Mouse (Mus musculus) heart, postnatal 25 days (tissue): ENCODE data around the gene Btnl6. TPM values are rescaled to one million over a fixed set of nuclear protein-coding genes. Genes with fewer than 3 reads are reported as not detected.
"Not testable (repeated sequence)": the region's sequence is repeated elsewhere in the genome, so short reads cannot be mapped to it uniquely, and the experiment has no call there.

Source experiments
- DNase-seq: peaks from one replicate; pipeline ENCODE4 v3.0.0; 2022; ENCODE audit warnings: low spot score
- intact Hi-C: fragments of 180-260 bp; cut with DNase I; formaldehyde crosslinking; loops from one replicate; pipeline ENCODE4 v1.15.1; 2025
- total RNA-seq, 2 experiments: library from RNA; stranded (reverse); gene quantifications; 2 replicates each; pipeline ENCODE4 v1.2.3; 2021

The Btnl6 gene
- not detected for total RNA-seq

DNA sequence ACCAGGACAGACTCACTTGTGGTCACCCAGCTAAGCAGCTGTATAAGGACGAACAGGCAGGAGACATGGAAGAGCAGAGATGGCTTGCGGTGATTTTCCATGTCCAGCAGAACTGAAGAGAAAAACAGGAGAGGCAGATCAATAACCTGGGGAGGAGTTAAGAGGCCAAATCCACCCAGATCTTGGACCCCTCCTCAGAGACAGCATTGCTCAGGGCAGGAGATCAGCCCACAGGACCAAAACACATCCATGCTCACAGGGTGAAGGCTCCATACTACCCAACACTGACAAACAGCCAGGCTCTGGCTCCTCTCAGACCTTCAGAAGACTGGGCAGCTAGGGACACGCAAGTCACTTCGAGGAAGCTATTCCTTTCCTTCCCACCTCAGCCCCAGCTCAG, at the start of gene Btnl6:
Gene Btnl6, minus strand, starts transcription at position 101 of the 400 bp plus-strand sequence.
- intact Hi-C loops, result no loop called here
- no peak for DNase-seq

DNA sequence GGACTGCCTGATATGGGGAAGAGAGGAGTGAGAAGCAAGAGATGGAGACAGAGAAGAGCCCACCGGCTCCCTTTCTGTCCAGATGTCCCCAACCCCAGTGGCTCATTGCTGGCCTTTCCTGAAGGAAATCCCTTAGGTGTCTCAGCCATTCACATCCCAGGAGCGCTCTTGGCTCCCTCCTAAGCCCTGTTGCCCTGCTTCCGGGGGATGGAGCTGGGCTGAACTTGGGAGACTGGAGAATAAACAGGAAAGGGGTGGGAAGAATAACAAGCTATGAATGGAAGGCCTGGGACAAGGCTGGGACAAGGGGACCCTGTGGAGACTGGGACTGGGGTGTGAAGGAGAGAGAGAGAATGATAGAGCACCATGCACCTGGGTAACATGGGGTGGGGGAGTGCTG, 47.6 kb upstream of the Btnl6 start:
- DNase-seq, result peak; percentile 71
- intact Hi-C loops, result no loop called here

DNA sequence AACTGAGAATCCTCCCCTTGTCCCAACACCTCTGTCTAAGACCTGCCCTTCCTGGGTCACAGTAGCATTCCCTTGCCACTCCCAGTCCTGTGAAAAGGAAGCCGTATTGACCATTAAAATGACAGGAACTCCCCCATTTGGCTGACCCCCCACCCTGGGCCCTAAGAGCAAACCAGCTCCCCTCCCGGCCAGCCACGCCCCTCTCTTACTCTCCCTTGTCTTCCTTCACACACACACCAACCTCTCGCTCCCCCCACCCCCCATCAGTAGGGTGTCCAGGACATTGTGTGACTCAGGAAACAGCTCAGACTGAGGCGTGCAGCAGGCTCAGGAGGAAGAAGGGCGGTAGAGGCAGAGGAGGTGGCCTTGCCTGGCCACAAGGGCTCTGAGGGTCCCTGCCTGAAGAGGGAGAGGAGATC, 46.9 kb upstream of the Btnl6 start, which contains the start of gene Notch4:
Gene Notch4, plus strand, starts transcription at position 266 of the 419 bp plus-strand sequence.
- peak; percentile 64 for DNase-seq
- intact Hi-C loops, result no loop called here

DNA sequence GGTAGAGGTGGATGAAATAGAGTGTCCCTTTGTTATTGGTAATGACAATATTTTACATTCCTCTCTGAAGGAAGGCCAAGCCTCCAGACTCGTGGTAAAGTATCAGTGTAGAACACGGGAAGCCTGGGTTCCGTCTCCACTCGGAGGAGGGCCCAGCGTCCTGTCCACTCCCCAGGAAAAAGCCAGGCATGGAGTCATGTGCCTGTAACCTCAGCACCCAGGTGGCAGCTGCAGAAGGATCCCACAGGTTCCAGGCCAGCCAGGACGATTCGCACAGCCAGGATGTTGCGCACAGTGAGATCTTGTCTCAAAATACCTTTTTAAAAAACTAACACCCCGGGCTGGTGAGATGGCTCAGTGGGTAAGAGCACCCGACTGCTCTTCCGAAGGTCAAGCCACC, 46.2 kb upstream of the Btnl6 start:
- intact Hi-C loops, result no loop called here
- DNase-seq, result no peak

DNA sequence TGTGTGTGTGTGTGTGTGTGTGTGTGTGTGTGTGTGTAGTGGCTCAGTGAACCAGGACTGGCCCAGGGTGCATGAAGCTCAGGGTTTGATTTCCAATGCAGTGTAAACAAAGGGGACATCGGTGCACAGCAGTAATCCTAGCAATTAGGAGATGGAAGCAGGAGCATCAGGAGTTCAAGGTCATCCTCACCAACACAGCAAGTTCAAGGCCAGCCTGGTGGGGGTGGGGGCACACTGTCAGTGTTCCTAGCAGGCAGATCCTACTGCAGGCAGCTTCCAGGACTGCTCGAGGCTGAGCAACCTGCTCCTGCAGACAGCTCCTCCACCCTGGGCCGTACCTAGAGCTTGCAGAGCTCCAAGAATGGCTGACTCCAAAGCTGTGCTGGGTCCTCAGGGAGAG, 45.4 kb upstream of the Btnl6 start:
- no peak for DNase-seq
- intact Hi-C loops, result no loop called here

DNA sequence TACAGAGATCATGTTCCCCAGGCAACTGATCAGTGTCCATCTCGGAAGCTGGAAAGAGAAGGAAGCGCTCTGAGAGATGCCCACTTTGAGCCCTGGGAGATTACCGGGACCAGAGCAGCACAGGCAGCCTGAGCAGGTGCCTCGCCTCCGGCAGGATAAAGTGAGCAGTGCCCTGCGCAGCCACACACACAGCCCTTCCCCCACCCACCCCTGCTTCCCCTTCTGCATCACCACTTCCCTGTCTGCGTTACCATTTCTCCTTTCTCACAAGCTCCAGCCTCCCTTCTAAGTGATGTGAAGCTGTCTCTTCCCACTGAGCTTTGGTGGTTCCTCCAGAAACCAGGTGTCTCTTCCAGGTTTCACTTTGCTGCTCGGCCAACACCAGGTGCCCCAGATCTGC, 44.0 kb upstream of the Btnl6 start:
- intact Hi-C loops, result no loop called here
- DNase-seq, result no peak

DNA sequence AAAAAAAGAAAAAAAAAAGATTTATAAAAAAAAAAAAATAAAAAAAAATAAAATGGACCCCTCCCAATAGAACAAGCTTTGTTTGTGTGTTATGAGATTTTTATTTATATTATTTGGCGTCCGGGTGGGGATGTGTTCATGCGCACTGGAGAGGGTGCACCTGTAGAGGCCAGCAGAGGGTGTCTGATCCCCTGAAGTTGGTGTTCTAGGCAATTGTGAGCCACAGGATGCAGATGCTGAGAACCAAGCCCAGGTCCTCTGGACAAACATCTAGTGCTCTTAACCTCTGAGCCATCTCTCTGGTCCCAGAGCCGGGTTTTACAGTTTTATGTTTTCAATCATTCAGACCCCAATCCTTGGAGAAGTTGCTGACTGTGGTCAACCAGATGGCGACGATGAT, 43.3 kb upstream of the Btnl6 start:
- intact Hi-C loops, result no loop called here
- no peak for DNase-seq

DNA sequence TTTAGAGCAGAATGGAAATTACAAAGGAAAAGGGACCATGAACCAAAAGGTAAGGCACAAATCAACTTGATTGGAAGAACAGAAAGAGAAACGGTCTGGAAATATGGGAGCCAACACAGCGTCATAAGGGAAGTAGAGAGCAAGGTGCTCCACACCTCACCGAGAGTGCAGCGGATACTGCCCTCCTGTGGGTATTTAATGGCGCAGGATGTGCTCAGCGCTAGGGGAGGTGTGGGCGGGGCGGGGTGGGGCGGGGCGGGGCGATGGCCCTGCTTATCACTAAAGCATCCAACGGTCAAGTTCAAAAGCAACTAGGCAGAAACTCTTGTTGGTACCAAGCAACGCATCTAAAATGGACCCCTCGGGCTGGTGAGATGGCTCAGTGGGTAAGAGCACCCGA, 42.7 kb upstream of the Btnl6 start:
- intact Hi-C loops, result loop anchor here (5.0 kb wide), 2 partner anchors 57 to 123 kb away; partner anchors contain the start of gene Egfl8
- DNase-seq, result no peak

DNA sequence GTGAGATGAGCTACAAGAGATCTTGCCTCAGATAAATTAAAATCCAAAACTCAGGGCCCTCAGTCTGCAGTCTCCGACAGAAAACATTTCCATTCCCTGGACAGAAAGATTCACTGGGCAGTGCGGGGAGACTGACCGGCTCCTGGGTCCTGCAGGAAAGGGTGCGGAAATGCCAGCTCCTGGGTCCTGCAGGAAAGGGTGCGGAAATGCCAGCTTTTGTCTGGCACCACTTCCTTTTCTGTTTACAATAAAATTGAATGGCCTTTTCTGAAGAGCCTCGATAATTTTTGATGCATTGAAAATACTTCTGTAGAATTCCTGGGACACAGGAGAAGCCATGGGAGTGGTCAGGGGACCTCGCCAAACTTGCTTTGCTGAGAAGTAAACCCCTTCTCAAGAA, 42.0 kb upstream of the Btnl6 start:
- intact Hi-C loops, result loop anchor here (5.0 kb wide), 2 partner anchors 58 to 122 kb away; partner anchors contain the start of gene Egfl8
- DNase-seq, result no peak

DNA sequence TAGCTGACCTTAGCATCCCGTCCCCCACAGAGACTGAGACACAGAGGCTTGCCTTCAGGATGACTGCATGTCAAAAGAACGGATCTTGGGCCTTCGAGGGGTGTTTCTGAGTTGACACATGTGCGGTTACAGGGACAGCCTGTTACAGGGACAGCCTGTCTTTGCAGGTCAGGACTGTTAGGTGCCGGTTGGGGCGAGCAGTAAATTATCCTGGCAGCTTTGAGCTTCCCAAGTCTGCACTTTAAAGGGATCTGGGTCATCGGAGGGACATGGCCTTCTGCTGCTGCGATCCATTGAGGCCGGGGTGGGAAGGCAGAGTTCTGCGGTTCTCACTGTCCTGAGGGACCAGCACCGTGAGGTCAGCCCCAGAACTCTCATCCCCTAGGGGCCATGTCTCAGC, 40.3 kb upstream of the Btnl6 start:
- intact Hi-C loops, result loop anchor here (5.0 kb wide), 2 partner anchors 60 to 120 kb away; partner anchors contain the start of gene Egfl8
- no peak for DNase-seq

DNA sequence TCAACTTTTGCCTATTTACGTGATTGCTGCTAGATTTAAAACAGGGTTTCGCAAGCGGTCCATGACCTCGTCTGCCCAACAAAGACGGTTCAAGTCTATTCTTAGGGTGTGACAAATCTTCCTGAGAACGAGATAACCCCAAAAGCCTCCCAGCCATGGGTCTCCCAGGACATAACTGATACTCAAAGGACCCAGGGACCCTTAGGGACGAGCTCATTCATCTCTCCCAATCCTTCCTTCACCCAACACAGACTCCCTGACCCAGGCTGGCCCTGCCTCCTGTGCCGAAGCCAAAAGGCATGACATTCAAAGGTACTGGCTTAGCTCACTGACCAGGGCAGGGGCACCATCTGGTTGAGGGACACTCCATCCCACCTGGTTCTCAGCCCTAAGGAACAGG, 39.3 kb upstream of the Btnl6 start:
- intact Hi-C loops, result loop anchor here (5.0 kb wide), 2 partner anchors 61 to 119 kb away; partner anchors contain the start of gene Egfl8

DNA sequence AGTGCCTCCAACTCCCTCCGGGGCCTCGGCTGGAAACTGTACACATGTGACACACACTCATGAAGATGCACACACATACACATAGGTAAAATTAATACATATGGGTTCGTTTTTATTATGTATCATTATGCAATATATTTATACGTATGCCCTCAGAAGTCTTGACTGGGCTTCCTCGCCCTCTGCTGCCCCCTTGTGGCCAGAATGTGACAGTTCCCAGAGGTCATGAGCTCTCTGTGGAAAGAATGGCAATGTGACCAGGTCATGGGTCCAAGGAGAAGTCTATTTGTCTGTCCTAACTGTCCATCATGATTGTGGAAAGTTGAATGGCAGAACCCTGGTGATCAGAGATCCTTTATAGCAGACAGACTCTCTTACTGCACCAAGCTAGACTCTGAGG, 38.3 kb upstream of the Btnl6 start:
- intact Hi-C loops, result loop anchor here (5.0 kb wide), 2 partner anchors 62 to 118 kb away; partner anchors contain the start of gene Egfl8
- peak; percentile 49 for DNase-seq

More for the DNA sequence above, 39.3 kb upstream of the Btnl6 start:
- no peak for DNase-seq

DNA sequence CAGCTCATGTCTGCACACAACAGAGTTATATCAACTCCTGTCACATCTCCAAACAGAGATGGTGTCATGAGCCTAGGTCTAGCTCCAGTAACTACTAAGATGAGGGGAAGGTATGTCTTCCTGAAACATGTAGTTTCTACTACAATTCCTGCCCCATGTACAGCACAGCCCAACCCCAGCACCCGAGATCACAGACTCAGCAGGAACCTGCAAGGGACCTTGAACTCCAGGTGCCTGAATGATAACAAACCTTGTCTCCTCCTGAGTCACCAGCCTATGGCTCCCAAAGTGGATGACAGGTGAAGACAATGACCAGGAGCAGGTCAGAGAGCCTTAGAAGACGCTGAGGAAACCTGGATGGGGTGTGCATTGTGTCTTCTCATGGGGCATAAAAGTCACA, 32.7 kb upstream of the Btnl6 start:
- no peak for DNase-seq
- intact Hi-C loops, result no loop called here

DNA sequence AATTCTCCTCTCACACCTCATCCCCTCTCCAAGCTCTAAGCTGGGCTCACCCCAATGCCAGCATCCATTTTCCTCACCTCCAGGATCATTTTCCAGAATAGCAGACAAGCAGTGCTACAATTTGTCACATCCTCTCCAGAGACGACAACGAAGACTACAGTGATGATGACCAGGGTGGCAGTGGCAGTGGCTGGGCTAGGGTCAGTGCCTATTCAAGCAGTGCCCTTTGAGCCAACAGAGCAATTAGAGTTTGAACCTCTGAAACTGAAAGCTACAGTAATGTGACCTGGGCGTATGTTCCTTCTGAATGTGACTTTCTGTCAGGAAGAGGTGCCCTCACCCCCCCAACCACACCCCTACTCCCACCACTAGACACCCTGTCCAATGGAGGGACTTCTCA, 32.0 kb upstream of the Btnl6 start:
- intact Hi-C loops, result no loop called here
- no peak for DNase-seq

DNA sequence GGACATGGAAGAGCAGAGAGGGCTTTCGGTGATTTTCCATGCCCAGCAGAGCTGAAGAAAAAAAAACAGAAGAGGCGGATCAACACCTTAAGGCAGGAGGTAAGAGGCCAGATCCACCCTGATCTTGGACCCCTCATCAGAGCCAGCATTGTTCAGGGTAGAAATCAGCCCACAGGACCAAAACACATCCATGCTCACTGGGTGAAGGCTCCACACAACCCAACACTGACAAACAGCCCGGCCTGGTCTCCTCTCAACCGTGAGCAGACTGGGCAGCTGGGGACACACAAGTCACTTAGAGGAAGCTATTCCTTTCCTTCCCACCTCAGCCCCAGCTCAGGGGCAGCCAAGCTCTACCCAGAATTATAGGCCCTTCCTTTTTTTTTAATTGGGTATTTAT, 30.4 kb upstream of the Btnl6 start:
- intact Hi-C loops, result no loop called here
- DNase-seq, result no peak

DNA sequence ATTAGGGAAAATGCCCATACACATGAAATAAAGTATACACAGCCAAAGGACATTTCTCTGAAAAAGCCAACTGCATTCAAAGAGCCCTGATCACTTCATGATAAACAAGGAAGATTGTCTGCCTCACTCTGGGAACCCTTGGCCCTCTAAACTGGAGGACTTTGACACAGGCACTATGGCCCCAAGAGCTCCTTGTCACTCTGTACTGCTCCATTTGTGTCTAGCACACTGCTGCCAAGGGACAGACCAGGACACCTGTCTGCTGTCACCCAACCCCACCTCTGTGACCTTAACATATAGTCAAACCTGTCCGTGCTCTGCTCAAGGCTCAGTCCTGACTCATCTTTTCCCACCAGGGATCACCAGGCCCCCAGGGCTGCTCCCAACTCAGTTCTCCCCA, 29.6 kb upstream of the Btnl6 start:
- DNase-seq, result no peak
- intact Hi-C loops, result no loop called here

DNA sequence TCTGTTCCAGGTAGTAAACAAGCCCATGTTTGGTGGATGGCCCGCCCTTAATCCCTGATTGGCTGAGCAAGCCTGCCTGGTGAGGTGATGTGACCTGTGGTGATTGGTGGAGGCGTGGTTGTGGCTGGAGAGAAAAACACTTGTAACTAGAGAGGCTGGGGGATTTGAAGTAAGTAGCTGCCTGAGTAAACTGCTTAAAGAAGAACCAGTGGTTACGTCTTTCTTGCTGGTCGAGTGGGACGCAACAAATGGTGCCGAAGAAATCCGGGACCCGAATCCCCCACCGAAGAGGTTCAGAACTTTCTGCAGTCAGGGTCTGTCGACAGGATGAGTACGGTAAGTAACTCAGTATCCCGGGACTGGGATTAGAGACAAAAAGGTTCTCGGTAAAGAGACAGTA, 26.4 kb upstream of the Btnl6 start:
- DNase-seq, intact Hi-C loops: not testable (repeated sequence)

DNA sequence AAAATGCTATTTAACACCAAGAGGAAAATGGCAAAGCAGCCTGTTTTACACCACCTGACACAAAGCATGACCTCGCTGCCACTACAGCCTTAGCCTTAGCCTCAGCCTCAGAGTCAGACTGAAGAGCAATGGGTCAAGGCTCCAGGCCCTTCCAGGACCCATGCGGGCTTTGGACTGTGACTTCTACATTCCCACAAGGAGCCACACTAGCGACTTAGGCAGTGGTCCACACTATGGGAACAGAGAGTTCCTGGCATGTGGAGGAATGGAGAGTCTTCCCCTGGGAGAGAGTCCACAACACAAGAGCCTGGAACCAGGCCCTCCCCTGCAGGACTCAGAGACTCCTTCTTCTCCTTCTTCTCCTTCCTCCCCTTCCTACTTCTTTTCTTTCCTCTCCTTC, 15.5 kb upstream of the Btnl6 start:
- intact Hi-C loops, result no loop called here
- no peak for DNase-seq

DNA sequence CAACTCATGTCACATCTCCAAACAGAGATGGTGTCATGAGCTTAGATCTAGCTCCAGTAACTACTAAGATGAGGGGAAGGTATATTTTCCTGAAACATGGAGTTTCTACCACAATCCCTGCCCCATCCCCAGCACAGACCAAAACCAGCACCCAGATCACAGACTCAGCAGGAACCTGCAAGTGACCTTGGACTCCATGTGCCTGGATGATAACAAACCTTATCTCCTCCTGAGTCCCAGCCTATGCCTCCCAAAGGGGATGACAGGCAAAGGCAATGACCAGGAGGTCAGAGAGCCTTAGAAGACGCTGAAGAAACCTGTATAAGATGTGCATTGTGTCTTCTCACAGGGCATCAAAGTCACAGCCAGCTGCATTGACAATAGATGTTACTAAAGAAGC, 1.8 kb upstream of the Btnl6 start:
- DNase-seq, result no peak
- intact Hi-C loops, result no loop called here

DNA sequence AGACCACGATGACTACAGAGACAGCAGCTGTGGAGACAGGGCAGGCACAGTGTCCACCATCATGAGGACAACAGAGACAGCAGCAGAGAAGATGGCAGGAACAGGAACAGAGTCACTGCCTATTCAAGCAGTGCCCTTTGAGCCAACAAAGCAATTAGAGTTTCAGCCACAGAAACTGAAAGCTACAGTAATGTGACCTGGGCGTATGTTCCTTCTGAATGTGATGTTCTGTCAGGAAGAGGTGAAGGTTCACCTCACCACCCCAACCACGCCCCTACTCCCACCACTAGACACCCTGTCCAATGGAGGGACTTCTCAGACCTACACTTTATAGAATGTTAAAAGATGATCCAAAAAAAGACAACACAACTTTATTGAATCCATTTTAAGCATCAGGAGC, 1.4 kb upstream of the Btnl6 start:
- DNase-seq, intact Hi-C loops: not testable (repeated sequence)

DNA sequence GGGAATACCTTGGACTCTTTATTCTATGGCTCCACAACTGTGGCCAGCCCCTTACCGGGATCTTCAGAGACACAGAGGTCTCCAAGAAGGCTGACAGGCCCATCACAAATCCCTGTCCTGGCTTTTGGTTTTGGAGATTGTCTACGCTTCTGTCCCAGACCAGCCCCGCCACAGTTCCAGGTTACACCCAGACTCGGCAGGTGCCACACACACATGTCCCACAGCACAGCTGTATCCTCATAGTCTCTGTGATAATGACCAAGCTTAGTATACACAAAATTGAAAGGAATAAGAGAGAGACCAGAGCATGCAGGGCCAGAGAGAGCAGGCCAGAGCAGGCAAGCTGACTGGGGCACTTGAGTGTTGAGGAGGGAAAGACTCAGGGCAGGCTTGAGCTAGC, 643 bp upstream of the Btnl6 start:
- intact Hi-C loops, result no loop called here
- no peak for DNase-seq

DNA sequence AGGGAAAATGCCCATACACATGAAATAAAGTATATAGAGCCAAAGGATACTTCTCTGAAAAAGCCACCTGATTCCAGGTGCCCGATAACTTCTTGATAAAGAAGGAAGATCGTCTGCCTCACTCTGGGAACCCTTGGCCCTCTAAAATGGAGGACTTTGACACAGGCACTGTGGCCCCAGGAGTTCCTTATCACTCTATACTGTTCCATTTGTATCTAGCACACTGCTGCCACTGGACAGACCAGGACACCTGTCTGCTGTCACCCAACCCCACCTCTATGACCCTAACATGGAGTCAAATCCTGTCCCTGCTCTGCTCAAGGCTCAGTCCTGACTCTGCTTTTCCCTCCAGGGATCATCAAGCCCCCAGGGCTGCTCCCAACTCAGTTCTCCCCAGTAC, 638 bp downstream of the Btnl6 start:
- intact Hi-C loops, result no loop called here
- DNase-seq, result no peak
